28 mouse cellular contexts compared by ENCODE assay signal in genomic region chr5:147511350-147511749, GRCm38 (mm10).
DNase-seq lines count a peak whose midpoint lies in the region; ATAC-seq and TF ChIP-seq lines count a peak whose summit lies in the region.
"Had no signal": no experiment of that assay in that cellular context is flagged by ENCODE, and none has a peak within 500 bp of the region (broad histone marks: within the 10 kb centered on the region; RNA-seq: fewer than 3 reads in every experiment).

No protein-coding gene starts in this region.

- no peak for TF ChIP-seq EP300 in liver, postnatal 0 days (IDR thresholded peaks at IDR 0.05; ENCODE audit: low read depth)

- H3K9ac ChIP-seq in liver, postnatal 0 days (replicated peaks), result no peak overlapping the region
- no peak overlapping the region for H3K9ac ChIP-seq in midbrain, embryonic 13.5 days (replicated peaks)
- H3K9ac ChIP-seq: embryonic facial prominence, embryonic 13.5 days; embryonic facial prominence, embryonic 15.5 days; forebrain, embryonic 12.5 days had no signal

- WGBS in liver, postnatal 0 days (ENCODE audit: insufficient replicate concordance), result 88% methylated on average over 9 of the region's 9 CpGs
- WGBS in midbrain, embryonic 13.5 days, result 88% methylated on average over 9 of the region's 9 CpGs

- no peak for TF ChIP-seq CTCF in liver, postnatal 0 days (IDR thresholded peaks at IDR 0.05; ENCODE audit: low read depth)

- 0 out of 2 replicates have a peak, but pooled peaks have one; percentile 10 for ATAC-seq in common myeloid progenitor, adult 5-6 weeks (replicated peaks; ENCODE audit: low read depth, poor library complexity, severe bottlenecking)
- ATAC-seq in megakaryocyte, adult 5-6 weeks (ENCODE audit: poor library complexity, severe bottlenecking), result peak; percentile 47
- ATAC-seq in liver, postnatal 0 days, result no peak
- no peak for ATAC-seq in midbrain, embryonic 13.5 days
- ATAC-seq: activated CD4-positive, CD25-positive, alpha-beta regulatory T cell, adult 4 months; CD4-positive, CD25-positive, alpha-beta regulatory T cell, adult 4 months; forebrain, embryonic 14.5 days; forebrain, embryonic 16.5 days; Patski had no signal

- H3K4me1 ChIP-seq in liver, postnatal 0 days (ENCODE audit: insufficient read depth), result no peaks in the 10 kb centered on the region
- H3K4me1 ChIP-seq in midbrain, embryonic 13.5 days (replicated peaks), result no peaks in the 10 kb centered on the region
- H3K4me1 ChIP-seq: embryonic facial prominence, embryonic 13.5 days; embryonic facial prominence, embryonic 15.5 days; forebrain, embryonic 10.5 days; forebrain, embryonic 12.5 days had no signal

- H3K27ac ChIP-seq in liver, postnatal 0 days (ENCODE audit: low read depth), result no peak overlapping the region
- no peak overlapping the region for H3K27ac ChIP-seq in midbrain, embryonic 13.5 days
- H3K27ac ChIP-seq: embryonic facial prominence, embryonic 13.5 days; embryonic facial prominence, embryonic 15.5 days; forebrain, embryonic 10.5 days; forebrain, embryonic 12.5 days had no signal

- H3K36me3 ChIP-seq in liver, postnatal 0 days (replicated peaks; ENCODE audit: insufficient read depth, low read length), result no peaks in the 10 kb centered on the region
- H3K36me3 ChIP-seq in midbrain, embryonic 13.5 days, result no peaks in the 10 kb centered on the region
- H3K36me3 ChIP-seq: embryonic facial prominence, embryonic 13.5 days; embryonic facial prominence, embryonic 15.5 days; forebrain, embryonic 10.5 days; forebrain, embryonic 12.5 days had no signal

- no peak overlapping the region for H3K4me3 ChIP-seq in liver, postnatal 0 days (ENCODE audit: low read depth, low read length)
- H3K4me3 ChIP-seq in midbrain, embryonic 13.5 days (replicated peaks), result no peak overlapping the region
- H3K4me3 ChIP-seq: embryonic facial prominence, embryonic 13.5 days; embryonic facial prominence, embryonic 15.5 days; erythroblast, embryonic 14.5 days; forebrain, embryonic 10.5 days; forebrain, embryonic 12.5 days had no signal

- no peaks in the 10 kb centered on the region for H3K27me3 ChIP-seq in liver, postnatal 0 days (ENCODE audit: insufficient read depth, low read length)
- no peaks in the 10 kb centered on the region for H3K27me3 ChIP-seq in midbrain, embryonic 13.5 days
- H3K27me3 ChIP-seq: CH12.LX; embryonic facial prominence, embryonic 13.5 days; embryonic facial prominence, embryonic 15.5 days; forebrain, embryonic 12.5 days; Patski had no signal

- DNase-seq in 416B (ENCODE audit: low read depth), result peak; percentile 47
- no peak for DNase-seq in liver, postnatal 0 days
- no peak for DNase-seq in layer of hippocampus, postnatal 36 days
- DNase-seq: adrenal gland, adult 8-10 months; adrenal gland, postnatal 14 days; adrenal gland, postnatal 36 days; B cell, adult 2 months; cerebellum, adult 11-12 months; cerebellum, adult 2 months; cerebellum, adult 9-10 months; cerebellum, postnatal 10 days; cerebellum, postnatal 25 days; embryo, embryonic 11 days had no signal

- H3K9me3 ChIP-seq in liver, postnatal 0 days (ENCODE audit: low read length), result no peaks in the 10 kb centered on the region
- no peaks in the 10 kb centered on the region for H3K9me3 ChIP-seq in midbrain, embryonic 13.5 days
- H3K9me3 ChIP-seq: embryonic facial prominence, embryonic 13.5 days; embryonic facial prominence, embryonic 15.5 days; forebrain, embryonic 10.5 days; forebrain, embryonic 12.5 days; G1E had no signal

- no peak overlapping the region for H3K4me2 ChIP-seq in liver, postnatal 0 days (ENCODE audit: low read depth, low read length)
- no peak overlapping the region for H3K4me2 ChIP-seq in midbrain, embryonic 13.5 days (replicated peaks)
- H3K4me2 ChIP-seq: embryonic facial prominence, embryonic 13.5 days; embryonic facial prominence, embryonic 15.5 days; forebrain, embryonic 12.5 days had no signal

Comparison
In these comparisons a context has a peak if more than half of its experiments do, and no peak if none do; other contexts are left out.
1. ATAC-seq: peak in common myeloid progenitor, adult 5-6 weeks (single experiment) and megakaryocyte, adult 5-6 weeks (single experiment); none in liver, postnatal 0 days (single experiment) and midbrain, embryonic 13.5 days (single experiment).